Mouse (Mus musculus) midbrain, postnatal 0 days (tissue): Measurements from ENCODE around the gene Pex7. TPM values are rescaled to one million over a fixed set of nuclear protein-coding genes. Genes with fewer than 3 reads are reported as not detected.

Source experiments
- ATAC-seq: fragments of 200-750 bp; cut with Nextera tagmentation; 2 replicates; pipeline ENCODE4 v1.8.0; 2017; ENCODE audit warnings: moderate number of reproducible peaks, mild to moderate bottlenecking, moderate TSS enrichment, moderate library complexity; ENCODE audit not compliant: low FRiP score
- DNase-seq: peaks from one replicate; pipeline ENCODE4 v3.0.0-alpha.2; 2015; ENCODE audit warnings: low spot score
- H3K27ac ChIP-seq: fragments of 300-500 bp; sonication (generic); 2 replicates; pipeline ENCODE4 v1.5.1; 2014; ENCODE audit warnings: low read depth, mild to moderate bottlenecking, low read length, mixed read lengths
- H3K27me3 ChIP-seq: fragments of 300-500 bp; sonication (generic); 2 replicates; pipeline ENCODE4 v1.6.1; 2014; ENCODE audit warnings: low read length, control low read depth, mixed read lengths; ENCODE audit not compliant: insufficient read depth
- H3K36me3 ChIP-seq: fragments of 300-500 bp; sonication (generic); 2 replicates; pipeline ENCODE4 v1.6.1; 2014; ENCODE audit warnings: low read length, control low read depth, mixed read lengths; ENCODE audit not compliant: insufficient read depth
- H3K4me1 ChIP-seq: fragments of 300-500 bp; sonication (generic); 2 replicates; pipeline ENCODE4 v1.6.1; 2014; ENCODE audit warnings: mild to moderate bottlenecking, control low read depth, antibody characterized with exemption, low read length, mixed read lengths; ENCODE audit not compliant: insufficient read depth
- H3K4me2 ChIP-seq: fragments of 300-500 bp; sonication (generic); 2 replicates; pipeline ENCODE4 v1.6.1; 2014; ENCODE audit warnings: low read depth, mild to moderate bottlenecking, low read length, mixed read lengths; ENCODE audit not compliant: poor library complexity, severe bottlenecking
- H3K4me3 ChIP-seq: fragments of 300-500 bp; sonication (generic); 2 replicates; pipeline ENCODE4 v1.5.1; 2014; ENCODE audit warnings: low read depth, mild to moderate bottlenecking, low read length, moderate library complexity
- H3K9ac ChIP-seq: fragments of 300-500 bp; sonication (generic); replicated peaks from 2 replicates; pipeline ENCODE4 v1.6.1; 2014; ENCODE audit warnings: mild to moderate bottlenecking, low read length, moderate library complexity, mixed read lengths; ENCODE audit not compliant: poor library complexity, severe bottlenecking
- H3K9me3 ChIP-seq: fragments of 300-500 bp; sonication (generic); 2 replicates; pipeline ENCODE4 v1.6.1; 2016; ENCODE audit warnings: low read length, control low read depth
- CTCF ChIP-seq: IDR thresholded peaks from 2 replicates; pipeline ENCODE4 v1.5.1; 2016; ENCODE audit warnings: antibody characterized with exemption, mild to moderate bottlenecking
- WGBS: fragments of 180-500 bp; shearing (Covaris S2); extraction: QIAGEN DNeasy Blood & Tissue Kit; methylation state at CpG from one replicate; pipeline ENCODE4 v1.1.7; 2014; 5-methylcytosine and 5-hydroxymethylcytosine counted together
- polyA plus RNA-seq: library from polyadenylated mRNA; unstranded; fragments of >200 nt; fragmentation: Nextera tagmentation; extraction: Ambion mirVana; gene quantifications from 2 replicates; pipeline ENCODE4 v1.2.1, GENCODE M21; 2015
- total RNA-seq: library from RNA; depleted of rRNA; stranded (reverse); fragments of >200 nt; gene quantifications from 2 replicates; pipeline ENCODE4 v1.2.3, GENCODE M21; 2014

Gene Pex7
- total and polyA plus RNA-seq, 2 experiments from 2014 or later, result 21.6 to 39.5 TPM

- Histone ChIP-seq H3K36me3 (0 out of 2 replicates have a peak, but pooled peaks cover 3% of the 10 kb centered on the region), H3K27ac (no peak overlapping the region), H3K27me3 (no peaks in the 10 kb centered on the region), H3K9ac (no peak overlapping the region), H3K4me2 (no peak overlapping the region), H3K4me1 (no peaks in the 10 kb centered on the region), H3K4me3 (no peak overlapping the region), H3K9me3 (no peaks in the 10 kb centered on the region)
- no peak for TF ChIP-seq CTCF
- 82% methylated on average over 4 of the region's 4 CpGs for WGBS
- DNase-seq (no peak), ATAC-seq (no peak)
These were observed 23.1 kb downstream of the Pex7 start for GRCm38 (mm10) chr10:19884409-19884808.

GRCm38 (mm10) chr10:19880437-19880836 is 27.1 kb downstream of the Pex7 start:
- no peaks in the 10 kb centered on the region for H3K36me3 ChIP-seq
- 82% methylated on average over 3 of the region's 3 CpGs for WGBS

GRCm38 (mm10) chr10:19879161-19879560 is 28.3 kb downstream of the Pex7 start:
- no peaks in the 10 kb centered on the region for H3K27me3 ChIP-seq
- no peak overlapping the region for H3K4me3 ChIP-seq
- TF ChIP-seq CTCF, result no peak
- WGBS, result 69% methylated on average over 6 of the region's 6 CpGs
- no peak overlapping the region for H3K27ac ChIP-seq
- ATAC-seq (no peak), DNase-seq (peak; percentile 17)
- no peaks in the 10 kb centered on the region for H3K36me3 ChIP-seq
- no peak overlapping the region for H3K4me2 ChIP-seq
- H3K9ac ChIP-seq, result no peak overlapping the region
- H3K9me3 ChIP-seq, result no peaks in the 10 kb centered on the region
- H3K4me1 ChIP-seq, result no peaks in the 10 kb centered on the region

More at GRCm38 (mm10) chr10:19880437-19880836, 27.1 kb downstream of the Pex7 start:
- Histone ChIP-seq H3K4me2 (no peak overlapping the region), H3K27ac (no peak overlapping the region), H3K4me3 (no peak overlapping the region), H3K9ac (no peak overlapping the region), H3K9me3 (no peaks in the 10 kb centered on the region), H3K4me1 (no peaks in the 10 kb centered on the region), H3K27me3 (no peaks in the 10 kb centered on the region)
- no peak for TF ChIP-seq CTCF
- no peak for ATAC-seq
- DNase-seq, result no peak

GRCm38 (mm10) chr10:19877679-19878078 is 29.8 kb downstream of the Pex7 start:
- no peak for TF ChIP-seq CTCF
- Histone ChIP-seq H3K9ac (no peak overlapping the region), H3K27me3 (no peaks in the 10 kb centered on the region), H3K9me3 (no peaks in the 10 kb centered on the region), H3K27ac (no peak overlapping the region), H3K4me2 (no peak overlapping the region), H3K4me1 (no peaks in the 10 kb centered on the region), H3K4me3 (no peak overlapping the region), H3K36me3 (no peaks in the 10 kb centered on the region)
- ATAC-seq (no peak), DNase-seq (no peak)
- 78% methylated on average over 9 of the region's 9 CpGs for WGBS

GRCm38 (mm10) chr10:19877257-19877656 is 30.2 kb downstream of the Pex7 start:
- no peak for TF ChIP-seq CTCF
- ATAC-seq (no peak), DNase-seq (no peak)
- Histone ChIP-seq H3K4me3 (no peak overlapping the region), H3K36me3 (no peaks in the 10 kb centered on the region), H3K9ac (no peak overlapping the region), H3K4me2 (no peak overlapping the region), H3K27me3 (no peaks in the 10 kb centered on the region), H3K27ac (no peak overlapping the region), H3K9me3 (no peaks in the 10 kb centered on the region), H3K4me1 (no peaks in the 10 kb centered on the region)
- 87% methylated on average over 8 of the region's 8 CpGs for WGBS

GRCm38 (mm10) chr10:19876669-19877068 is 30.8 kb downstream of the Pex7 start:
- H3K4me3 ChIP-seq, result no peak overlapping the region
- no peaks in the 10 kb centered on the region for H3K36me3 ChIP-seq
- H3K4me2 ChIP-seq, result no peak overlapping the region
- WGBS, result 39% methylated on average over 7 of the region's 7 CpGs
- no peaks in the 10 kb centered on the region for H3K9me3 ChIP-seq
- TF ChIP-seq CTCF, result no peak
- H3K27ac ChIP-seq, result no peak overlapping the region
- H3K9ac ChIP-seq, result no peak overlapping the region
- no peaks in the 10 kb centered on the region for H3K27me3 ChIP-seq
- peak; percentile 26 for DNase-seq
- H3K4me1 ChIP-seq, result no peaks in the 10 kb centered on the region
- no peak for ATAC-seq
